Mouse (Mus musculus) neural tube, embryonic 13.5 days (tissue): ENCODE measurements at regions not wholly inside any gene's neighbourhood (a gene's known extent, or its start where the extent isn't known, plus 50 kb on each side); places are given as distances from the start of the nearest gene placed in this dataset.
A peak's percentile ranks its signal among the peaks of the same experiment; 100 is the strongest.

Experiments
- ATAC-seq: fragments of 200-750 bp; cut with Nextera tagmentation; 2 replicates; pipeline ENCODE4 v1.8.0; 2017; ENCODE audit warnings: low read depth, mild to moderate bottlenecking, moderate TSS enrichment, moderate library complexity
- H3K27ac ChIP-seq: fragments of 300-500 bp; sonication (generic); replicated peaks from 2 replicates; pipeline ENCODE4 v1.5.1; 2015; ENCODE audit warnings: moderate library complexity, mild to moderate bottlenecking, inconsistent platforms
- H3K27me3 ChIP-seq: fragments of 300-500 bp; sonication (generic); 2 replicates; pipeline ENCODE4 v1.6.1; 2015; ENCODE audit warnings: mild to moderate bottlenecking, inconsistent platforms
- H3K36me3 ChIP-seq: fragments of 300-500 bp; sonication (generic); 2 replicates; pipeline ENCODE4 v1.6.1; 2015; ENCODE audit warnings: mild to moderate bottlenecking, inconsistent platforms
- H3K4me1 ChIP-seq: fragments of 300-500 bp; sonication (generic); replicated peaks from 2 replicates; pipeline ENCODE4 v1.6.1; 2015; ENCODE audit warnings: inconsistent platforms
- H3K4me2 ChIP-seq: fragments of 300-500 bp; sonication (generic); 2 replicates; pipeline ENCODE4 v1.6.1; 2015; ENCODE audit warnings: inconsistent platforms, mild to moderate bottlenecking, moderate library complexity
- H3K4me3 ChIP-seq: fragments of 300-500 bp; sonication (generic); 2 replicates; pipeline ENCODE4 v1.5.1; 2015; ENCODE audit warnings: mild to moderate bottlenecking, inconsistent platforms
- H3K9ac ChIP-seq: fragments of 300-500 bp; sonication (generic); 2 replicates; pipeline ENCODE4 v1.6.1; 2015; ENCODE audit warnings: moderate library complexity, mild to moderate bottlenecking, inconsistent platforms
- H3K9me3 ChIP-seq: fragments of 300-500 bp; sonication (generic); 2 replicates; pipeline ENCODE4 v1.6.1; 2016; ENCODE audit warnings: inconsistent platforms
- WGBS: fragments of 180-500 bp; shearing (Covaris S2); methylation state at CpG from one replicate; pipeline ENCODE4 v1.1.7; 2015; 5-methylcytosine and 5-hydroxymethylcytosine counted together

GRCm38 (mm10) chr14:68447240-68447923 is 846.7 kb downstream of the Synb start:
- Histone ChIP-seq H3K4me2 (no peak overlapping the region), H3K27ac (peak overlapping the region; percentile 34; the same call in 1 of the 2 replicates)

GRCm38 (mm10) chr14:68433326-68433725 is 860.8 kb downstream of the Synb start:
- WGBS, result 57% methylated on average over 9 of the region's 9 CpGs
- Histone ChIP-seq H3K9ac (no peak overlapping the region), H3K4me1 (peaks cover 19% of the 10 kb centered on the region), H3K27ac (peak overlapping the region; percentile 29), H3K4me2 (0 out of 2 replicates have a peak overlapping the region, but pooled peaks have one; percentile 14), H3K9me3 (no peaks in the 10 kb centered on the region), H3K4me3 (no peak overlapping the region), H3K27me3 (no peaks in the 10 kb centered on the region), H3K36me3 (no peaks in the 10 kb centered on the region)
- peak; percentile 61 for ATAC-seq

More at GRCm38 (mm10) chr14:68447240-68447923, 846.7 kb downstream of the Synb start:
- no peaks in the 10 kb centered on the region for H3K27me3 ChIP-seq
- no peak for ATAC-seq
- H3K4me3 ChIP-seq, result no peak overlapping the region
- H3K9me3 ChIP-seq, result no peaks in the 10 kb centered on the region
- no peaks in the 10 kb centered on the region for H3K36me3 ChIP-seq
- no peak overlapping the region for H3K9ac ChIP-seq
- peaks cover 26% of the 10 kb centered on the region for H3K4me1 ChIP-seq
- whole genome bisulfite sequencing, result 38% methylated on average over 7 of the region's 7 CpGs

- WGBS, result 75% methylated on average over 2 of the region's 2 CpGs
- H3K36me3 ChIP-seq, result no peaks in the 10 kb centered on the region
- no peak for ATAC-seq
Observed at GRCm38 (mm10) chr14:68432111-68432510, 862.0 kb downstream of the Synb start.

GRCm38 (mm10) chr14:68427235-68427634 is 866.9 kb downstream of the Synb start:
- Histone ChIP-seq H3K4me2 (no peak overlapping the region), H3K9ac (no peak overlapping the region), H3K4me1 (no peaks in the 10 kb centered on the region), H3K36me3 (no peaks in the 10 kb centered on the region), H3K9me3 (no peaks in the 10 kb centered on the region), H3K4me3 (no peak overlapping the region), H3K27ac (no peak overlapping the region), H3K27me3 (no peaks in the 10 kb centered on the region)
- no peak for ATAC-seq
- 82% methylated on average over 1 of the region's 1 CpGs for WGBS

More at GRCm38 (mm10) chr14:68432111-68432510, 862.0 kb downstream of the Synb start:
- Histone ChIP-seq H3K9me3 (no peaks in the 10 kb centered on the region), H3K27ac (no peak overlapping the region), H3K4me2 (no peak overlapping the region), H3K9ac (no peak overlapping the region), H3K4me1 (peaks cover 19% of the 10 kb centered on the region), H3K4me3 (no peak overlapping the region), H3K27me3 (no peaks in the 10 kb centered on the region)

GRCm38 (mm10) chr14:68392440-68392839 is 901.7 kb downstream of the Synb start:
- Histone ChIP-seq H3K9me3 (no peaks in the 10 kb centered on the region), H3K4me1 (peaks cover 9% of the 10 kb centered on the region; the same call in 1 of the 2 replicates), H3K27ac (no peak overlapping the region; the same call in 1 of the 2 replicates), H3K9ac (no peak overlapping the region), H3K36me3 (no peaks in the 10 kb centered on the region), H3K4me2 (no peak overlapping the region), H3K27me3 (no peaks in the 10 kb centered on the region), H3K4me3 (no peak overlapping the region)
- no peak for ATAC-seq
- WGBS, result 88% methylated on average over 1 of the region's 1 CpGs

GRCm38 (mm10) chr14:68391875-68392274 is 902.2 kb downstream of the Synb start:
- no peak overlapping the region for H3K4me2 ChIP-seq
- peaks cover 9% of the 10 kb centered on the region; the same call in 1 of the 2 replicates for H3K4me1 ChIP-seq
- no peaks in the 10 kb centered on the region for H3K9me3 ChIP-seq
- no peak overlapping the region for H3K4me3 ChIP-seq
- H3K27ac ChIP-seq, result no peak overlapping the region; the same call in 1 of the 2 replicates
- WGBS, result 21% methylated on average over 3 of the region's 3 CpGs
- ATAC-seq, result 0 out of 2 replicates have a peak, but pooled peaks have one; percentile 36
- H3K27me3 ChIP-seq, result no peaks in the 10 kb centered on the region
- H3K36me3 ChIP-seq, result no peaks in the 10 kb centered on the region
- no peak overlapping the region for H3K9ac ChIP-seq

GRCm38 (mm10) chr14:68381741-68382140 is 912.4 kb downstream of the Synb start:
- Histone ChIP-seq H3K9ac (no peak overlapping the region), H3K36me3 (no peaks in the 10 kb centered on the region), H3K27me3 (no peaks in the 10 kb centered on the region), H3K9me3 (no peaks in the 10 kb centered on the region), H3K4me1 (peaks cover 13% of the 10 kb centered on the region; the same call in 1 of the 2 replicates), H3K27ac (peak overlapping the region; percentile 70), H3K4me3 (no peak overlapping the region), H3K4me2 (no peak overlapping the region)
- 59% methylated on average over 7 of the region's 7 CpGs for WGBS
- ATAC-seq, result no peak

GRCm38 (mm10) chr14:68367696-68368095 is 926.4 kb downstream of the Synb start:
- Histone ChIP-seq H3K27me3 (no peaks in the 10 kb centered on the region), H3K4me3 (no peak overlapping the region), H3K4me2 (no peak overlapping the region), H3K36me3 (no peaks in the 10 kb centered on the region), H3K27ac (peak overlapping the region; percentile 29; the same call in 1 of the 2 replicates), H3K9ac (no peak overlapping the region), H3K9me3 (no peaks in the 10 kb centered on the region), H3K4me1 (peaks cover 8% of the 10 kb centered on the region; the same call in 1 of the 2 replicates)
- ATAC-seq, result no peak
- WGBS, result 63% methylated on average over 5 of the region's 5 CpGs

- H3K27ac ChIP-seq, result no peak overlapping the region
Observed at GRCm38 (mm10) chr14:68363892-68364291, 930.2 kb downstream of the Synb start.

GRCm38 (mm10) chr14:68361998-68362397 is 932.1 kb downstream of the Synb start:
- peak overlapping the region; percentile 70 for H3K27ac ChIP-seq
- H3K4me1 ChIP-seq, result peaks cover 20% of the 10 kb centered on the region
- no peak overlapping the region for H3K4me2 ChIP-seq
- H3K36me3 ChIP-seq, result no peaks in the 10 kb centered on the region
- ATAC-seq, result peak; percentile 65
- H3K4me3 ChIP-seq, result no peak overlapping the region
- no peaks in the 10 kb centered on the region for H3K9me3 ChIP-seq
- peak overlapping the region; percentile 22; the same call in 1 of the 2 replicates for H3K9ac ChIP-seq
- 36% methylated on average over 7 of the region's 7 CpGs for WGBS
- no peaks in the 10 kb centered on the region for H3K27me3 ChIP-seq

More at GRCm38 (mm10) chr14:68363892-68364291, 930.2 kb downstream of the Synb start:
- no peaks in the 10 kb centered on the region for H3K36me3 ChIP-seq
- H3K4me2 ChIP-seq, result no peak overlapping the region
- H3K9ac ChIP-seq, result no peak overlapping the region
- H3K4me1 ChIP-seq, result peaks cover 20% of the 10 kb centered on the region
- no peak overlapping the region for H3K4me3 ChIP-seq
- H3K9me3 ChIP-seq, result no peaks in the 10 kb centered on the region
- no peaks in the 10 kb centered on the region for H3K27me3 ChIP-seq
- WGBS, result 65% methylated on average over 2 of the region's 2 CpGs
- ATAC-seq, result no peak

- Histone ChIP-seq H3K4me1 (peaks cover 22% of the 10 kb centered on the region), H3K9ac (peak overlapping the region; percentile 22; the same call in 1 of the 2 replicates), H3K4me2 (no peak overlapping the region), H3K27ac (peak overlapping the region; percentile 70), H3K36me3 (no peaks in the 10 kb centered on the region), H3K27me3 (no peaks in the 10 kb centered on the region), H3K9me3 (no peaks in the 10 kb centered on the region), H3K4me3 (no peak overlapping the region)
- peak; percentile 72 for ATAC-seq
- WGBS, result 35% methylated on average over 6 of the region's 6 CpGs
Observed at GRCm38 (mm10) chr14:68361481-68361880, 932.6 kb downstream of the Synb start.

- ATAC-seq, result no peak
- no peaks in the 10 kb centered on the region for H3K9me3 ChIP-seq
- H3K4me1 ChIP-seq, result peaks cover 22% of the 10 kb centered on the region
- peak overlapping the region; percentile 74 for H3K27ac ChIP-seq
- no peak overlapping the region for H3K9ac ChIP-seq
- no peak overlapping the region for H3K4me2 ChIP-seq
- no peaks in the 10 kb centered on the region for H3K36me3 ChIP-seq
- no peaks in the 10 kb centered on the region for H3K27me3 ChIP-seq
- no peak overlapping the region for H3K4me3 ChIP-seq
- 69% methylated on average over 7 of the region's 7 CpGs for WGBS
Observed at GRCm38 (mm10) chr14:68356396-68356795, 937.7 kb downstream of the Synb start.
